Mouse (Mus musculus) bone marrow macrophage, adult 2 months (primary cell): ENCODE measurements around the gene Nlgn1. TPM values are rescaled to one million over a fixed set of nuclear protein-coding genes. Genes with fewer than 3 reads are reported as not detected.

Source experiments
- H3K27ac ChIP-seq: 2 replicates; pipeline ENCODE4 v1.5.1; 2012; ENCODE audit warnings: low read depth, low read length; ENCODE audit not compliant: insufficient read depth
- H3K4me1 ChIP-seq: 2 replicates; pipeline ENCODE4 v1.6.1; 2012; ENCODE audit warnings: low read length; ENCODE audit not compliant: control insufficient read depth, insufficient read depth
- H3K4me3 ChIP-seq: 2 replicates; pipeline ENCODE4 v1.5.1; 2012; ENCODE audit warnings: mild to moderate bottlenecking, low read length, moderate library complexity; ENCODE audit not compliant: insufficient read depth
- CTCF ChIP-seq: IDR thresholded peaks from 2 replicates; pipeline ENCODE4 v1.5.1; 2012; ENCODE audit warnings: low read depth, mild to moderate bottlenecking, low read length, moderate library complexity
- POLR2A ChIP-seq: IDR thresholded peaks from 2 replicates; pipeline ENCODE4 v1.6.1; 2012; ENCODE audit warnings: mild to moderate bottlenecking, low read depth, low read length, borderline replicate concordance
- polyA plus RNA-seq: library from polyadenylated mRNA; stranded (reverse); fragments of >200 nt; gene quantifications from 2 replicates; pipeline ENCODE4 v1.2.4, GENCODE M21; 2012; ENCODE audit not compliant: missing spikeins, insufficient read depth, insufficient read length

Gene Nlgn1
- polyA plus RNA-seq, 1 experiment, result not detected

- H3K4me1 ChIP-seq, result no peaks in the 10 kb centered on the region
- H3K4me3 ChIP-seq, result no peak overlapping the region
- no peak for TF ChIP-seq CTCF
- TF ChIP-seq POLR2A, result no peak
- no peak overlapping the region for H3K27ac ChIP-seq
Measured at GRCm38 (mm10) chr3:26152510-26153035, 179.7 kb downstream of the Nlgn1 start.

- TF ChIP-seq CTCF (no peak), POLR2A (no peak)
- H3K4me1 ChIP-seq, result no peaks in the 10 kb centered on the region
- no peak overlapping the region for H3K4me3 ChIP-seq
- H3K27ac ChIP-seq, result no peak overlapping the region
Measured at GRCm38 (mm10) chr3:26151351-26152020, 180.8 kb downstream of the Nlgn1 start.

GRCm38 (mm10) chr3:26146174-26146573, 186.1 kb downstream of the Nlgn1 start:
- Histone ChIP-seq H3K4me3 (no peak overlapping the region), H3K4me1 (no peaks in the 10 kb centered on the region), H3K27ac (no peak overlapping the region)
- TF ChIP-seq POLR2A (no peak), CTCF (no peak)

GRCm38 (mm10) chr3:26145441-26145840, 186.8 kb downstream of the Nlgn1 start:
- H3K4me3 ChIP-seq, result no peak overlapping the region
- TF ChIP-seq CTCF, result no peak
- no peak for TF ChIP-seq POLR2A
- no peak overlapping the region for H3K27ac ChIP-seq
- H3K4me1 ChIP-seq, result no peaks in the 10 kb centered on the region

GRCm38 (mm10) chr3:26141590-26141989, 190.7 kb downstream of the Nlgn1 start:
- H3K4me1 ChIP-seq, result no peaks in the 10 kb centered on the region
- TF ChIP-seq POLR2A (no peak), CTCF (no peak)
- H3K27ac ChIP-seq, result no peak overlapping the region
- no peak overlapping the region for H3K4me3 ChIP-seq

GRCm38 (mm10) chr3:26134839-26135651, 197.2 kb downstream of the Nlgn1 start:
- H3K4me3 ChIP-seq, result no peak overlapping the region
- TF ChIP-seq CTCF, result no peak
- H3K27ac ChIP-seq, result no peak overlapping the region
- H3K4me1 ChIP-seq, result no peaks in the 10 kb centered on the region

GRCm38 (mm10) chr3:26130919-26131318, 201.3 kb downstream of the Nlgn1 start:
- no peak overlapping the region for H3K4me3 ChIP-seq
- no peaks in the 10 kb centered on the region for H3K4me1 ChIP-seq
- H3K27ac ChIP-seq, result no peak overlapping the region
- TF ChIP-seq POLR2A, result no peak
- no peak for TF ChIP-seq CTCF

GRCm38 (mm10) chr3:26129455-26129854, 202.8 kb downstream of the Nlgn1 start:
- no peak for TF ChIP-seq POLR2A
- TF ChIP-seq CTCF, result no peak
- H3K4me3 ChIP-seq, result no peak overlapping the region

GRCm38 (mm10) chr3:26117071-26117470, 215.2 kb downstream of the Nlgn1 start:
- no peak for TF ChIP-seq POLR2A
- TF ChIP-seq CTCF, result no peak
- H3K4me3 ChIP-seq, result no peak overlapping the region
- no peak overlapping the region for H3K27ac ChIP-seq
- H3K4me1 ChIP-seq, result no peaks in the 10 kb centered on the region

More at GRCm38 (mm10) chr3:26129455-26129854, 202.8 kb downstream of the Nlgn1 start:
- no peak overlapping the region for H3K27ac ChIP-seq
- no peaks in the 10 kb centered on the region for H3K4me1 ChIP-seq

- Histone ChIP-seq H3K27ac (no peak overlapping the region), H3K4me3 (no peak overlapping the region), H3K4me1 (no peaks in the 10 kb centered on the region)
- TF ChIP-seq POLR2A (no peak), CTCF (no peak)
Measured at GRCm38 (mm10) chr3:26106361-26106760, 225.9 kb downstream of the Nlgn1 start.
